Mouse (Mus musculus) testis, adult 10 weeks (tissue): ENCODE measurements around the gene Olfr149. TPM values are rescaled to one million over a fixed set of nuclear protein-coding genes. Genes with fewer than 3 reads are reported as not detected.

Source experiments
- polyA plus RNA-seq: library from polyadenylated mRNA; stranded (reverse); fragments of 350-450 nt; fragmentation: Illumina TruSeq; extraction: RNeasy Lipid Tissue Mini Kit (QIAGEN cat#74804); gene quantifications from one replicate; pipeline ENCODE4 v1.2.3, GENCODE M21; 2014; ENCODE audit warnings: low read depth, low replicate concordance

The Olfr149 gene
- polyA plus RNA-seq = not detected

DNA sequence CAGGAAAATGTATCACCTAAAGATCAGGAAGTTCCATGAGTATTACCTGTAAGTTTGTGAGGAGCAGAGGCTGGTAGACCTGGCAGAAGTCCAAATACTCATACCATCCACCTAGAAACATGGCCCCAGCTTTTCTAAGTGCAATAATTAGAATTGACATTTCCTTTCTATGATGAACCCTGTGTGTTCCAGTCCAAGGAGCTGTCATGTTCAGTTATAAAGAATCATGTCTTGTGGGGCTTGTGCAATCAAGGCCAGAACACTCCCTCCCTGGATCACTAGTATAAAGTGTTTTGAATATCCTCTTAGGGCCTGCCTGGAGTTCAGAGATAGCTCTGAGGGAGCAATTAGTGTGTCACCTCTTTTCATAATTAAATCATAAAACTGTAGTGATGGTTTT is at the start of gene Olfr149:
Olfr149 (minus strand) TSS at position 101 of the 400 bp plus-strand sequence.

DNA sequence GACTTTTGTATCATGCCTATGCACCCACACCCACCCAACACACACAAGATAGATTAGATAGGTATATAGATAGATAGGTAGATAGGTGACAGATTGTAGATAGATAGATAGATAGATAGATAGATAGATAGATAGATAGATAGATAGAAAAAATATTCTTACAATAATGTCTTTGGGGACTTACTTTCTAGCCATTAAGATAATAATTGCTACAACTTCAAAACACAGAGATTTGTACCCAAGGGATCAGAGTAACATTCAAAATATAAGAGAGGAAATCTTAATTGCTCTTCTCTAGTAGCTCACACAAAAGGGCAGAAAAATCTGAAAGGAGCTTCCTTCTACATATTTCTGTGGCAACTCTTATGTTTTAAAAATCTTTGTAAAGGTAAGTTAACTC is 39.0 kb upstream of the Olfr149 start, which contains the start of gene Olfr967:
Olfr967 (plus strand) TSS at position 301 of the 400 bp plus-strand sequence.

DNA sequence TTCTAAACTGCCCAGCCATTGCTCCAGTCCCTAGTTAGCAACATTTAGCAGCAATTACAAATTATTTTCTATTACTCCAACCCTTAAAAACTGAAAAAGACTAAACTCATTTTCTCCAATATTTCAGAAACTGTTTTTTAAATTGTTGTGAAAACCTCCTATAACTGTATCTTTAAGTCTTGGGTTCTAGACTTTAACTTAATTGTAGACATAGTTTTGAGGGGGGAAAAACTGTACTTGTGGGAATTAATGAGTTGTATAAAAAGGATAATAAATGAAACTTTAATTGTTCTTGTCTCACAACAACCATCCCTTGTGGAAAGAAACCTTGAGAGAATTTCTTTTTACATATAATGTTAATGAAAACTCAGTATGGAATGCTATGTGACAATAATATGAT is 23.8 kb upstream of the Olfr149 start, which contains the start of gene Olfr150:
Olfr150 (plus strand) TSS at position 301 of the 400 bp plus-strand sequence.

DNA sequence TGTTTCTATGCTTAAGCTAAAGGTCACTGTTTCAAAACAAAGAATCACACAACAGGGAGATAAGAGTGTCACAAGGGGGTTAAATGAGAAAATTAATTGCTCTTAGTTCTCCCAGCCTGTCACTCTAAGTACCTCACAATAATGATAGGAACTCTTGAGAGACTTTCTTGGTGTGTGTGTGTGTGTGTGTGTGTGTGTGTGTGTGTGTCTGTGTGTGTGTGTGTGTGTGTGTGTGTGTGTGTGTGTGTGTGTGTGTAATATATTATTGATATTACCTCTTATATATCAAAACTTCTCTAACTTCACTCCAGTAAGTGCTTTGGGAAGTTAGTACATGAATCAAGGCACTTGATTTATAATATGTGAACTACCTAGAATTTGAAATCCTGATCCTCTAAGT is 4.1 kb upstream of the Olfr149 start, which contains the start of gene Olfr965:
Olfr965 (plus strand) TSS at position 301 of the 400 bp plus-strand sequence.

DNA sequence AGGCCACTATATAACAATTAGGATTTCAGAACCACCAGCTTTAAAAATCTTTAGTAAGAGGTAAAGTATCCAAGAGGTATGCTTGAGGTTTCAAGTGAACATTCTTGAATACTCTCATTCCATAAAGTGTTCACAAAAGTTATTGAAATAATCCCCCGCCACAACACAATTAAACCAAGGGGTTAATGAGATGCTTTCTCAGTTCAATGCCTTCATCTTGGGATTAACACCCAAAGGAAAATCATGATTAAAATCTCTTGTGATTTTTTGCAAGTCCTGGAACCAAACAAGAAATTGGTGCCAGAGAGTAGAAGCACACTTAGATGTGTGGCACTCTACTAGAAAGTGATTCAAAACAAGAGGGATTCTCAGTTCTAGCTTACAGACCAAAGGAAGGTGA is 40.0 kb downstream of the Olfr149 start, which contains the start of gene Olfr963:
Olfr963 (plus strand) TSS at position 301 of the 400 bp plus-strand sequence.

Other genes with a start within 250 kb of the Olfr149 start
- gene Olfr955, start 235.2 kb downstream of the Olfr149 start, polyA plus RNA-seq = not detected
- gene Olfr44, start 213.1 kb downstream of the Olfr149 start, polyA plus RNA-seq = not detected
- not detected for gene Olfr957, start 191.3 kb downstream of the Olfr149 start, polyA plus RNA-seq
- gene Olfr958, start 153.1 kb downstream of the Olfr149 start, polyA plus RNA-seq = not detected
- not detected for gene Olfr959, start 131.5 kb downstream of the Olfr149 start, polyA plus RNA-seq
- 0.08 TPM for gene AW551984, start 102.7 kb downstream of the Olfr149 start, polyA plus RNA-seq
- not detected for gene Olfr148, start 96.5 kb downstream of the Olfr149 start, polyA plus RNA-seq
- gene Olfr960, start 85.7 kb downstream of the Olfr149 start, polyA plus RNA-seq = not detected
- not detected for gene Olfr961, start 62.0 kb downstream of the Olfr149 start, polyA plus RNA-seq
- not detected for gene Olfr963, start 39.9 kb downstream of the Olfr149 start, polyA plus RNA-seq
- not detected for gene Olfr965, start 4.2 kb upstream of the Olfr149 start, polyA plus RNA-seq
- not detected for gene Olfr150, start 23.9 kb upstream of the Olfr149 start, polyA plus RNA-seq
- gene Olfr967, start 39.1 kb upstream of the Olfr149 start, polyA plus RNA-seq = not detected
- not detected for gene Olfr968, start 76.1 kb upstream of the Olfr149 start, polyA plus RNA-seq
- gene Olfr969, start 83.8 kb upstream of the Olfr149 start, polyA plus RNA-seq = not detected
- not detected for gene Olfr970, start 101.7 kb upstream of the Olfr149 start, polyA plus RNA-seq
- gene Olfr971, start 129.8 kb upstream of the Olfr149 start, polyA plus RNA-seq = not detected
- not detected for gene Olfr972, start 159.3 kb upstream of the Olfr149 start, polyA plus RNA-seq
- not detected for gene Olfr229, start 200.2 kb upstream of the Olfr149 start, polyA plus RNA-seq
- not detected for gene Olfr974, start 230.4 kb upstream of the Olfr149 start, polyA plus RNA-seq
- gene Olfr975, start 244.9 kb upstream of the Olfr149 start, polyA plus RNA-seq = 0.29 TPM